Mouse (Mus musculus) olfactory bulb, adult 2 months (tissue): Measurements from ENCODE around the gene Itga5.

Source experiments
- CTCF ChIP-seq: fragments of 200-500 bp; IDR thresholded peaks from 2 replicates; pipeline ENCODE4 v1.5.1; 2012; ENCODE audit warnings: low read depth, mild to moderate bottlenecking, low read length, moderate library complexity; ENCODE audit not compliant: insufficient read depth
- POLR2A ChIP-seq: fragments of 200-500 bp; IDR thresholded peaks from 2 replicates; pipeline ENCODE4 v1.6.1; 2012; ENCODE audit warnings: mild to moderate bottlenecking, low read depth, low read length, moderate library complexity; ENCODE audit not compliant: insufficient read depth

GRCm38 (mm10) chr15:103370462-103370861, 3.9 kb upstream of the Itga5 start:
- TF ChIP-seq CTCF (no peak), POLR2A (no peak)
